Mouse (Mus musculus) embryonic fibroblast, embryonic 13.5 days (primary cell): ENCODE data around the gene Gzmm.

Source experiments
- CTCF ChIP-seq: IDR thresholded peaks from 2 replicates; pipeline ENCODE4 v1.5.1; 2011; ENCODE audit warnings: mild to moderate bottlenecking, control low read depth, low read length, moderate library complexity, borderline replicate concordance; ENCODE audit not compliant: insufficient read depth
- POLR2A ChIP-seq: IDR thresholded peaks from 2 replicates; pipeline ENCODE4 v1.6.1; 2011; ENCODE audit warnings: low read depth, mild to moderate bottlenecking, control low read depth, low read length, moderate library complexity

GRCm38 (mm10) chr10:79728323-79729249 lies 39.8 kb downstream of the Gzmm start:
- TF ChIP-seq CTCF (no peak), POLR2A (no peak)
